Mouse (Mus musculus): Measurements from ENCODE around the gene Zcrb1. TPM values are rescaled to one million over a fixed set of nuclear protein-coding genes. Genes with fewer than 3 reads are reported as not detected.
A peak's percentile ranks its signal among the peaks of the same experiment; 100 is the strongest.
"Not testable (repeated sequence)": the region's sequence is repeated elsewhere in the genome, so short reads cannot be mapped to it uniquely, and the experiment has no call there.

The Zcrb1 gene
- polyA plus RNA-seq, 1 experiment: 28.1 TPM

DNA sequence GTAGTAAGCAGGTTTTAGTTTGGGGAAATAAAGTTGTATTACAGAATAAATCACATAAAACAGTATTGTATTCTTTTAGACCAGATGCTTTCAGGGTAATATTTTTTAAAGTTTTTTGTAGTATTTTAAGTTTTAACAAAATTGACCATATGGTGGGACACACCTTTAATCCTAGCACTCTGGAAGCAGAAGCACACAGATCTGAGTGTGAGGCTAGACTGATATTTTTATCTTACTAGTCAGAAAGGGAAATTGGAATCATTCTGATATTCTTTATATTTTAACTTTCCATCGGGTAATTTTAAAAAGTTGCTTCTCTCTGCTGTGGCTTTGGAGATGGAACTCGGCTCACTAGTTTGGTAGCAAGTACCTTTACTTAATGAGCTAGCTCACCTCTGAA, 4.6 kb upstream of the Zcrb1 start:
- Histone ChIP-seq H3K4me1 (ENCODE audit: control insufficient read depth, insufficient read depth, low read length) (no peaks in the 10 kb centered on the region), H3K36me3 (ENCODE audit: control insufficient read depth, insufficient read depth, low read length) (no peaks in the 10 kb centered on the region), H3K27me3 (replicated peaks; ENCODE audit: control insufficient read depth, insufficient read depth, low read length) (no peaks in the 10 kb centered on the region), H3K27ac (ENCODE audit: insufficient read depth, low read depth, low read length) (no peak overlapping the region), H3K4me3 (ENCODE audit: insufficient read depth, low read depth, low read length) (no peak overlapping the region)
- no peak for DNase-seq
- WGBS: 95% methylated on average over 2 of the region's 2 CpGs
- TF ChIP-seq POLR2A (IDR thresholded peaks at IDR 0.05; ENCODE audit: low read depth, low read length) (no peak), CTCF (conservative IDR thresholded peaks at IDR 0.05; ENCODE audit: insufficient read depth, insufficient read length, low read depth, low read length) (no peak)

DNA sequence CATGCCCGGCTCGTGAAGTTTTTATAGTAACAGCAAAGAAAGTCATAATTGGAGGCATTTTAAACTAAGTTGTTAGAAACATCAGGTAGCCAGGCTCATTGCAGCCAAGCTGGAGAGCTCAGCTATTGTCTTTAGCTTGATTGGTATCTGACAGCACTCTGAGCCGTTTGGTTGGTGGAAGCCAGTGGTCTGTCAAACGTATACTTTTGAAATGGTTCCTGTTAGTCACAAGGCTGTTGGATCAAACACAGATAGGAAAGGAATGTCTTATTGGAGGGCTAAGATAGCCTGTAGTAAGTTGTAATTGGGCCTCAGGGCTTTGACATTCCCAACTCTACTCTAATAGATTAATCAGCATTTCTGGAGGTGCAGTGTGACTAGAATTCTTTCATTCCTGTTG, 3.3 kb upstream of the Zcrb1 start:
- no peak for DNase-seq
- TF ChIP-seq CTCF (conservative IDR thresholded peaks at IDR 0.05; ENCODE audit: insufficient read depth, insufficient read length, low read depth, low read length): no peak
- TF ChIP-seq POLR2A (IDR thresholded peaks at IDR 0.05; ENCODE audit: low read depth, low read length): no peak
- peaks cover 3% of the 10 kb centered on the region; the same call in 1 of the 2 replicates for H3K4me1 ChIP-seq (ENCODE audit: control insufficient read depth, insufficient read depth, low read length)
- 71% methylated on average over 4 of the region's 4 CpGs for WGBS
- no peak overlapping the region for H3K4me3 ChIP-seq (ENCODE audit: insufficient read depth, low read depth, low read length)
- H3K36me3 ChIP-seq (ENCODE audit: control insufficient read depth, insufficient read depth, low read length): no peaks in the 10 kb centered on the region
- no peaks in the 10 kb centered on the region for H3K27me3 ChIP-seq (replicated peaks; ENCODE audit: control insufficient read depth, insufficient read depth, low read length)
- no peak overlapping the region for H3K27ac ChIP-seq (ENCODE audit: insufficient read depth, low read depth, low read length)

DNA sequence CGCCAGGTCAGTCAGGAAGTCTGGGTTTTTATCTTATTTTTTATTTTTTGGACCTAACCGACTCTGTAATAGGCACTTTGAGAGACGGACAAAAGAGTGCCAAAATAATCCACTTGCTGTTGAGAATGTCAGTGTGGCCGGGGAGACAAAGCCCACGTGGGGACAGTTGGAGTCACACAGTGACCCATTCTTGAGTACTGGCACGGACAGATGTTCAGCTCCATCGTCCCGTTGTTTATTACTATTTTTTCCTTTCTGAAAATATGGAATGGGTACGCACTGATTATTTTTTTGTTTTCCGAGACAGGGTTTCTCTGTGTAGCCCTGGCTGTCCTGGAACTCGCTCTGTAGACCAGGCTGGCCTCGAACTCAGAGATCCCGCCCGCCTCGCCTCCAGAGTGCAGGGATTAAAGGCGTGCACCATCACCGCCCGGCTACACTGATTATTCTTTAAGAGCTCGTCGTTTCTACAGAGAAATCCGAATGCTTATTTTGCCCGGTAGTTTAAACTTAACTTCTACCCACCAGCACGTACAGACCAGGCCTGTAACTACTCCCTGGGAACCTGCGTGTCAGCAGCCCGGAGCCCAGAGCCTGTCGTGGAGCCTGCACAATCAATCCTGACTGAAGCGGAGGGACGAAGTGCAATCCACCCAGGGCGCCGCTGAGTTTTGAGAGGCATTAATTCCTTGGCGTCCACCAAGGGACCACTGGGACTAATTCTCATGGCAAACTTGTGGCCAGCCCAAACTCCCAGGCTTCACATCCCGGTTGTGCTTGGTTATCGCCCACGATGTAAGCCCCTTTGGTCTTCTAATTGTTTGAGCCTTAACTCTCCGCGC, 786 bp upstream of the Zcrb1 start:
- Histone ChIP-seq H3K36me3 (ENCODE audit: control insufficient read depth, insufficient read depth, low read length) (no peaks in the 10 kb centered on the region; the same call in 1 of the 2 replicates), H3K27me3 (replicated peaks; ENCODE audit: control insufficient read depth, insufficient read depth, low read length) (no peaks in the 10 kb centered on the region), H3K4me3 (ENCODE audit: insufficient read depth, low read depth, low read length) (peak overlapping the region; percentile 95), H3K27ac (ENCODE audit: insufficient read depth, low read depth, low read length) (peak overlapping the region; percentile 70; the same call in 1 of the 2 replicates), H3K4me1 (ENCODE audit: control insufficient read depth, insufficient read depth, low read length) (peaks cover 3% of the 10 kb centered on the region; the same call in 1 of the 2 replicates)
- no peak for TF ChIP-seq CTCF (conservative IDR thresholded peaks at IDR 0.05; ENCODE audit: insufficient read depth, insufficient read length, low read depth, low read length)
- 10% methylated on average over 36 of the region's 36 CpGs for WGBS
- DNase-seq: no peak

DNA sequence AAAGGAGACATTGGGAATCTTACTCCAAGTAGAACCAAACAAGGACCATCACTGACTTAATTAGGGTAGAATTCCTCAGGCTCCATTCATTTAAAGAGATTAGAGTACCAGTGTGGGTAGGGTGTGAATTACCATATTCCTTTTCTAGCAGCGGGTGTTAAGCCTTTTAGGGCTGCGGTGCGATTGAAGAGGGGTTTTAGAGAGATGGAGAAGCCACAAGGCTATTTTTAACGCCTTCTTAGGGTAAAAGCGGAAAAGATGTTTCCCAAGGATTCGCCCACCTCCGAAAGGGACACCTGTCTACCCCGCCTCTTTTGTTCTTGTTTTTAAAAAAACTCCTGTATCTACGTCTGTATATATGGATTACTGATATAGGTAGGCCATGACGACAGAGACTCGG, 865 bp downstream of the Zcrb1 start:
- Histone ChIP-seq H3K27ac (ENCODE audit: insufficient read depth, low read depth, low read length) (no peak overlapping the region), H3K27me3 (replicated peaks; ENCODE audit: control insufficient read depth, insufficient read depth, low read length) (no peaks in the 10 kb centered on the region), H3K4me3 (ENCODE audit: insufficient read depth, low read depth, low read length) (peak overlapping the region; percentile 95; the same call in 1 of the 2 replicates), H3K36me3 (ENCODE audit: control insufficient read depth, insufficient read depth, low read length) (no peaks in the 10 kb centered on the region; the same call in 1 of the 2 replicates), H3K4me1 (ENCODE audit: control insufficient read depth, insufficient read depth, low read length) (peaks cover 3% of the 10 kb centered on the region; the same call in 1 of the 2 replicates)
- no peak for DNase-seq
- 6% methylated on average over 11 of the region's 11 CpGs for WGBS
- no peak for TF ChIP-seq CTCF (conservative IDR thresholded peaks at IDR 0.05; ENCODE audit: insufficient read depth, insufficient read length, low read depth, low read length)

DNA sequence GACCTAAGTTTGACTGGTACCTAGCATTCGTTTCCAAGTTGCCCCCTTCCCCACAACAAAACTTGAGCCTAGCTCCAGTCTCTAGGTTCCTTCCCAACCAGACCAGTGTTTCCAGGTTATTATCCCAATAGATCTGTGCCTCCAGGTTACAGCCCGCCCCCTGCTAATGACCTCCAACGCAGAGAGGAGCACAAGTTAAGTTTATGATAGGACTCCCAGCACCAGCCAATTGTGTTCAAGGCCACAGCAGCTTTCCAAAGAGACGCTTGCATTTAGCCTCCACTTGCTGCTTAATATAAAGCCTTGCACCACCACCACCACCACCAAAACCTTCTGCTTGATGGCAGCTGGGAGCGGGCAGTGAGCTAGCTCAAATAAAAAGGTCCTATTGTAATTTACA, 16.8 kb downstream of the Zcrb1 start:
- H3K27me3 ChIP-seq (replicated peaks; ENCODE audit: control insufficient read depth, insufficient read depth, low read length): no peaks in the 10 kb centered on the region
- no peak overlapping the region for H3K27ac ChIP-seq (ENCODE audit: insufficient read depth, low read depth, low read length)
- no peak overlapping the region for H3K4me3 ChIP-seq (ENCODE audit: insufficient read depth, low read depth, low read length)
- TF ChIP-seq CTCF (conservative IDR thresholded peaks at IDR 0.05; ENCODE audit: insufficient read depth, insufficient read length, low read depth, low read length): no peak
- TF ChIP-seq POLR2A (IDR thresholded peaks at IDR 0.05; ENCODE audit: low read depth, low read length): no peak
- no peak for DNase-seq
- 58% methylated on average over 5 of the region's 5 CpGs for WGBS
- H3K36me3 ChIP-seq (ENCODE audit: control insufficient read depth, insufficient read depth, low read length): no peaks in the 10 kb centered on the region
- H3K4me1 ChIP-seq (ENCODE audit: control insufficient read depth, insufficient read depth, low read length): no peaks in the 10 kb centered on the region

GRCm38 (mm10) chr15:93379177-93379576, 19.0 kb downstream of the Zcrb1 start:
- WGBS: 78% methylated on average over 3 of the region's 3 CpGs
- Histone ChIP-seq H3K4me3 (ENCODE audit: insufficient read depth, low read depth, low read length) (no peak overlapping the region), H3K27ac (ENCODE audit: insufficient read depth, low read depth, low read length) (no peak overlapping the region), H3K4me1 (ENCODE audit: control insufficient read depth, insufficient read depth, low read length) (no peaks in the 10 kb centered on the region), H3K27me3 (replicated peaks; ENCODE audit: control insufficient read depth, insufficient read depth, low read length) (no peaks in the 10 kb centered on the region), H3K36me3 (ENCODE audit: control insufficient read depth, insufficient read depth, low read length) (no peaks in the 10 kb centered on the region)
- DNase-seq: no peak
- TF ChIP-seq POLR2A (IDR thresholded peaks at IDR 0.05; ENCODE audit: low read depth, low read length) (no peak), CTCF (conservative IDR thresholded peaks at IDR 0.05; ENCODE audit: insufficient read depth, insufficient read length, low read depth, low read length) (peak; percentile 50)

DNA sequence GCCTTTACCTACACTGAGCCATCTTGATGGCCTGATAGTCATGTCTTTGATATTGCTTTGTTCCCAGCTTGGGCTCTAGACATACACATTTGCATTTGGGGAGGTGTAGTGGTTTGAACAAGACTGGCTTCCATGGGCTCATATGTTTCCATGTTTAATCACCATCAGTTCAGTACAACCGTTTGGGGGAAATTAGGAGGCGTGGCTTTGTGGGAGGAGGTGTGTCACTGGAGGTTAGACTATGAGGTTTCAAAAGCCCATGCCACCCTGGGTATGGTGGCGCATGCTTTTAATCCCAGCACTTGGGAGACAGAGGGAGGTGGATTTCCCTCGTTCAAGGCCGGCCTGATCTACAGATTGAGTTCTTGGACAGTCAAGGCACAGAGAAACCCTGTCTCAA, 22.4 kb downstream of the Zcrb1 start:
- Histone ChIP-seq H3K27me3 (replicated peaks; ENCODE audit: control insufficient read depth, insufficient read depth, low read length) (no peaks in the 10 kb centered on the region), H3K36me3 (ENCODE audit: control insufficient read depth, insufficient read depth, low read length) (no peaks in the 10 kb centered on the region), H3K4me3 (ENCODE audit: insufficient read depth, low read depth, low read length) (no peak overlapping the region), H3K27ac (ENCODE audit: insufficient read depth, low read depth, low read length) (no peak overlapping the region), H3K4me1 (ENCODE audit: control insufficient read depth, insufficient read depth, low read length) (no peaks in the 10 kb centered on the region)
- TF ChIP-seq POLR2A (IDR thresholded peaks at IDR 0.05; ENCODE audit: low read depth, low read length) (no peak), CTCF (conservative IDR thresholded peaks at IDR 0.05; ENCODE audit: insufficient read depth, insufficient read length, low read depth, low read length) (no peak)
- no peak for DNase-seq
- 87% methylated on average over 5 of the region's 5 CpGs for WGBS

- not testable (repeated sequence) for H3K36me3 ChIP-seq (ENCODE audit: control insufficient read depth, insufficient read depth, low read length); H3K4me3 ChIP-seq (ENCODE audit: insufficient read depth, low read depth, low read length); DNase-seq
These were observed 25.5 kb downstream of the Zcrb1 start for GRCm38 (mm10) chr15:93372525-93373119.

More at GRCm38 (mm10) chr15:93372525-93373119, 25.5 kb downstream of the Zcrb1 start:
- not testable (repeated sequence) for H3K27me3 ChIP-seq (replicated peaks; ENCODE audit: control insufficient read depth, insufficient read depth, low read length); H3K27ac ChIP-seq (ENCODE audit: insufficient read depth, low read depth, low read length); H3K4me1 ChIP-seq (ENCODE audit: control insufficient read depth, insufficient read depth, low read length)

Data from kidney, adult 2 months (tissue).